Mouse (Mus musculus): Measurements from ENCODE around the gene Ankra2. TPM values are rescaled to one million over a fixed set of nuclear protein-coding genes. Genes with fewer than 3 reads are reported as not detected.

The Ankra2 gene
- 22.0 and 22.3 TPM in 2 replicates for polyA plus RNA-seq (2015; fragmentation: Nextera tagmentation; extraction: Ambion mirVana)

- Histone ChIP-seq H3K36me3 (peaks cover 27% of the 10 kb centered on the region), H3K9ac (peak within 1 kb of the TSS; percentile 87), H3K4me3 (peak within 1 kb of the TSS; percentile 92), H3K4me1 (peaks cover 22% of the 10 kb centered on the region), H3K9me3 (no peaks in the 10 kb centered on the region), H3K27me3 (no peaks in the 10 kb centered on the region), H3K4me2 (replicated peaks) (peak within 1 kb of the TSS; percentile 75), H3K27ac (peak within 1 kb of the TSS; percentile 81)
- ATAC-seq (ENCODE audit: low FRiP score, low read depth): peak; percentile 98
- under 1% methylated on average over 71 of the region's 71 CpGs for WGBS
These were observed at the start of gene Ankra2, which contains the start of gene Utp15 for GRCm38 (mm10) chr13:98262636-98263457. Gene Ankra2, plus strand, starts transcription at chr13:98263074. Gene Utp15, minus strand, starts transcription at chr13:98263041.

- Histone ChIP-seq H3K9ac (no peak overlapping the region), H3K27ac (no peak overlapping the region), H3K9me3 (no peaks in the 10 kb centered on the region), H3K36me3 (no peaks in the 10 kb centered on the region), H3K4me1 (0 out of 2 replicates have a peak, but pooled peaks cover 3% of the 10 kb centered on the region), H3K4me3 (no peak overlapping the region), H3K4me2 (replicated peaks) (peak overlapping the region; percentile 25; the same call in 1 of the 2 replicates), H3K27me3 (no peaks in the 10 kb centered on the region)
- ATAC-seq (ENCODE audit: low FRiP score, low read depth): no peak
- WGBS: 29% methylated on average over 12 of the region's 12 CpGs
These were observed 40.0 kb upstream of the Ankra2 start for GRCm38 (mm10) chr13:98222848-98223247.

GRCm38 (mm10) chr13:98226225-98226624 lies 36.6 kb upstream of the Ankra2 start:
- no peak for ATAC-seq (ENCODE audit: low FRiP score, low read depth)
- no peaks in the 10 kb centered on the region for H3K36me3 ChIP-seq
- H3K4me1 ChIP-seq: 0 out of 2 replicates have a peak, but pooled peaks cover 3% of the 10 kb centered on the region
- no peak overlapping the region for H3K4me2 ChIP-seq (replicated peaks)
- no peaks in the 10 kb centered on the region for H3K27me3 ChIP-seq
- no peaks in the 10 kb centered on the region for H3K9me3 ChIP-seq
- H3K27ac ChIP-seq: no peak overlapping the region
- H3K4me3 ChIP-seq: no peak overlapping the region
- H3K9ac ChIP-seq: no peak overlapping the region
- WGBS: 68% methylated on average over 2 of the region's 2 CpGs

DNA sequence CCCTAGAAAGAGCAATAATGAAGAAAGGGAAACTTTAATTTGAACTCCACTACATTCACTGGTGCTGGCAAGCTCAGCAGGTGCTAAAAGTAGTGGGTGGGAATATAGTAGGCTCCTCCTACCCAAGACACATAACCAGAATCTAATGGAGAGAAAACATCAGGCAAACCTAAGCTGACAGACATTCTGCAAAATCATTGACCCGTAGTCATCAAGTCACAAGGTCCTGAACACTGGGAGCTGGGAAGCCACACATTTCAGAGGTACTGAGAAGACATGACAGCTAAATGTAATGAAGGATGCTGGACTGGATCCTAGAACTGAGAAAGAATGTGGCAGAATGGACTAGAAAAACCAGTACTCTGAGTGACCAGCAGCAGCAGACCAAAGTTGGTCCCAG lies 32.4 kb upstream of the Ankra2 start:
- Histone ChIP-seq H3K9me3 (no peaks in the 10 kb centered on the region), H3K36me3 (no peaks in the 10 kb centered on the region), H3K4me1 (no peaks in the 10 kb centered on the region), H3K4me3 (no peak overlapping the region), H3K9ac (no peak overlapping the region), H3K4me2 (replicated peaks) (no peak overlapping the region), H3K27ac (no peak overlapping the region), H3K27me3 (no peaks in the 10 kb centered on the region)
- no peak for ATAC-seq (ENCODE audit: low FRiP score, low read depth)
- 91% methylated on average over 1 of the region's 1 CpGs for WGBS

GRCm38 (mm10) chr13:98235451-98235850 lies 27.4 kb upstream of the Ankra2 start:
- 79% methylated on average over 6 of the region's 6 CpGs for WGBS
- H3K27me3 ChIP-seq: no peaks in the 10 kb centered on the region
- no peak overlapping the region for H3K4me3 ChIP-seq
- no peaks in the 10 kb centered on the region for H3K9me3 ChIP-seq
- H3K36me3 ChIP-seq: no peaks in the 10 kb centered on the region
- H3K4me1 ChIP-seq: no peaks in the 10 kb centered on the region
- no peak overlapping the region for H3K4me2 ChIP-seq (replicated peaks)
- no peak overlapping the region for H3K27ac ChIP-seq
- ATAC-seq (ENCODE audit: low FRiP score, low read depth): no peak
- no peak overlapping the region for H3K9ac ChIP-seq

GRCm38 (mm10) chr13:98239978-98240641 lies 22.8 kb upstream of the Ankra2 start:
- no peaks in the 10 kb centered on the region for H3K4me1 ChIP-seq
- H3K4me2 ChIP-seq (replicated peaks): no peak overlapping the region
- H3K9ac ChIP-seq: no peak overlapping the region
- no peaks in the 10 kb centered on the region for H3K9me3 ChIP-seq
- H3K27ac ChIP-seq: no peak overlapping the region
- no peaks in the 10 kb centered on the region for H3K36me3 ChIP-seq
- H3K27me3 ChIP-seq: 0 out of 2 replicates have a peak, but pooled peaks cover 2% of the 10 kb centered on the region
- ATAC-seq (ENCODE audit: low FRiP score, low read depth): no peak
- no peak overlapping the region for H3K4me3 ChIP-seq
- WGBS: 19% methylated on average over 12 of the region's 12 CpGs

GRCm38 (mm10) chr13:98241531-98242282 lies 21.2 kb upstream of the Ankra2 start:
- Histone ChIP-seq H3K4me3 (no peak overlapping the region), H3K36me3 (no peaks in the 10 kb centered on the region; the same call in 1 of the 2 replicates), H3K4me1 (no peaks in the 10 kb centered on the region), H3K27ac (no peak overlapping the region), H3K9ac (no peak overlapping the region), H3K9me3 (no peaks in the 10 kb centered on the region), H3K4me2 (replicated peaks) (no peak overlapping the region), H3K27me3 (0 out of 2 replicates have a peak, but pooled peaks cover 2% of the 10 kb centered on the region)
- ATAC-seq (ENCODE audit: low FRiP score, low read depth): no peak
- WGBS: 71% methylated on average over 9 of the region's 9 CpGs

- H3K9me3 ChIP-seq: no peaks in the 10 kb centered on the region
- no peak overlapping the region for H3K4me3 ChIP-seq
- peaks cover 25% of the 10 kb centered on the region for H3K36me3 ChIP-seq
- 0 out of 2 replicates have a peak, but pooled peaks cover 2% of the 10 kb centered on the region for H3K27me3 ChIP-seq
- no peak overlapping the region for H3K27ac ChIP-seq
- ATAC-seq (ENCODE audit: low FRiP score, low read depth): no peak
- no peak overlapping the region for H3K4me2 ChIP-seq (replicated peaks)
- 59% methylated on average over 5 of the region's 5 CpGs for WGBS
- no peaks in the 10 kb centered on the region for H3K4me1 ChIP-seq
- H3K9ac ChIP-seq: no peak overlapping the region
These were observed 18.1 kb upstream of the Ankra2 start for GRCm38 (mm10) chr13:98244571-98245350.

DNA sequence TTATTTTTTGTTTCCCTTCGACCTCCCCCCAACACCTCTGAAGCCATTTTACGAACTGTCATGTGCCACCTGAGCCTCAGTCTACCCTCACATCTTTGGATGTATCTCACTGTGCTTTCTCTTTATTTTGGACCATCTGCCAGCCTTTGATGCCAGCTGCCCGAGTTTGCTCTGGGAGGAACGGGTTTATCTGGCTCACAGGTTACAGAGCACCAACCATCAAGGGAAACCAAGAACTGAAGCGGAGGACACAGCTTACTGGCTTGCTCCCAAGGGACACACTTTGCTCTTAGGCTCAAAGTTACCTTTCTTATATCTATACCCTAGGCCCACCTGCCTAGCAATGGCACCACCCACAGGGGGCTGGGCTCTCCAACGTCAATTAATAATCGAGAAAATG lies 17.5 kb upstream of the Ankra2 start:
- ATAC-seq (ENCODE audit: low FRiP score, low read depth): no peak
- WGBS: 69% methylated on average over 7 of the region's 7 CpGs
- no peaks in the 10 kb centered on the region for H3K4me1 ChIP-seq

DNA sequence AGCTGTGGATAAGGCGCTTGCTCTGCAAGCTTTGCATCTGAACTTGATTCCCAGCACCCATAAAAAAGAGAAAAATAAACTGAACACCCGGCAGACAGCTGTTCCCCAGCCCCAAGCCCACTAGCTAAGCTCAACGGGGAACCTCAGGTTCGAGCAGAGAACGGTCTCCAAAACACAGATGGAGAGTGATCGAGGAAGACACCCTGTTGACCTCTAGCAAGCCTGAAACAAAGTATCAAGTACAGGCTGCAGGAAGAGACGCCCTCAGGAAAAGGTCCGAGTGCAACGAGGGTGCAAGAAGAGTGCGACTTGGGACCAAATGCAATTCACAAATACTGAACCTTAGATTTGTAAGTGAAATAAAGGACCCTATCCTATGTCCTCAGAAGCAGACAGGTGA lies 13.3 kb upstream of the Ankra2 start:
- 77% methylated on average over 10 of the region's 10 CpGs for WGBS
- Histone ChIP-seq H3K4me1 (no peaks in the 10 kb centered on the region), H3K4me3 (no peak overlapping the region), H3K27ac (no peak overlapping the region), H3K4me2 (replicated peaks) (no peak overlapping the region), H3K27me3 (no peaks in the 10 kb centered on the region), H3K9me3 (no peaks in the 10 kb centered on the region), H3K9ac (no peak overlapping the region), H3K36me3 (peaks cover 65% of the 10 kb centered on the region)
- ATAC-seq (ENCODE audit: low FRiP score, low read depth): no peak

More for the DNA sequence above, 17.5 kb upstream of the Ankra2 start:
- Histone ChIP-seq H3K9me3 (no peaks in the 10 kb centered on the region), H3K36me3 (peaks cover 31% of the 10 kb centered on the region), H3K9ac (no peak overlapping the region), H3K4me2 (replicated peaks) (no peak overlapping the region), H3K27ac (no peak overlapping the region), H3K27me3 (0 out of 2 replicates have a peak, but pooled peaks cover 2% of the 10 kb centered on the region), H3K4me3 (no peak overlapping the region)

- Histone ChIP-seq H3K4me2 (replicated peaks) (no peak overlapping the region), H3K4me1 (no peaks in the 10 kb centered on the region), H3K9ac (no peak overlapping the region), H3K4me3 (no peak overlapping the region), H3K9me3 (no peaks in the 10 kb centered on the region), H3K27me3 (no peaks in the 10 kb centered on the region), H3K27ac (no peak overlapping the region), H3K36me3 (peaks cover 84% of the 10 kb centered on the region)
- ATAC-seq (ENCODE audit: low FRiP score, low read depth): no peak
- WGBS: 74% methylated on average over 9 of the region's 9 CpGs
These were observed 8.0 kb upstream of the Ankra2 start for GRCm38 (mm10) chr13:98254921-98255320.

Measured in limb, embryonic 13.5 days (tissue).